Mouse (Mus musculus) heart, adult 2 months (tissue): ENCODE data around the gene Mpp3.

Source experiments
- EP300 ChIP-seq: fragments of 200-500 bp; IDR thresholded peaks from 2 replicates; pipeline ENCODE4 v1.6.1; 2011; ENCODE audit warnings: low read depth, low read length, control low read depth; ENCODE audit not compliant: insufficient read depth
- POLR2A ChIP-seq: fragments of 200-500 bp; IDR thresholded peaks from 2 replicates; pipeline ENCODE4 v1.6.1; 2011; ENCODE audit warnings: mild to moderate bottlenecking, low read depth, low read length, control low read depth; ENCODE audit not compliant: insufficient read depth

DNA sequence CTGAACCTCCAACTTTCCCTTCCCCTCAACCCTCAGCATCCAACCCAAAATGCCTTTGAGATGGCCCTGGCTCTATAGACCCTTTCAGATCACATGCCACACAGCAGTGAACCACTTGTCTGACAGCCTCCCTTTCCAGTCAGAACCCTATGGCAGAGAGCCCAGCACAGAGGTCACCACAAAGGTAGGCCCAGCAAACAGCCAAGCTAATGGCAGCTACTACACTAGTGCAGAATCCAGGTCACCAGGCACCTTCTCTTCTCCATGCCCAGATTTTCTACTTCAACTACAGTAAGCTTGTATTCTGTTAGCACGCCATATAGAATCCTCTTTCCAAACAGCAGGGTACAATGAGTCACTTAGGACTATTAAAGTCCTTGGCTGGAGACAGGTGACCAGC is 12.1 kb downstream of the Mpp3 start:
- TF ChIP-seq POLR2A = no peak
- 0 out of 2 replicates have a peak, but pooled peaks have one; percentile 10 for TF ChIP-seq EP300
